Mouse (Mus musculus) limb, embryonic 10.5 days (tissue): Measurements from ENCODE around the gene Hnrnpll. TPM values are rescaled to one million over a fixed set of nuclear protein-coding genes. Genes with fewer than 3 reads are reported as not detected.

Source experiments
- DNase-seq: peaks from one replicate; pipeline ENCODE4 v3.0.0-alpha.2; 2017; ENCODE audit warnings: low spot score
- H3K27ac ChIP-seq: fragments of 300-500 bp; sonication (generic); 2 replicates; pipeline ENCODE4 v1.5.1; 2016; ENCODE audit warnings: mild to moderate bottlenecking
- H3K27me3 ChIP-seq: fragments of 300-500 bp; sonication (generic); 2 replicates; pipeline ENCODE4 v1.6.1; 2016; ENCODE audit warnings: low read depth, mild to moderate bottlenecking; ENCODE audit not compliant: poor library complexity, severe bottlenecking
- H3K36me3 ChIP-seq: fragments of 300-500 bp; sonication (generic); 2 replicates; pipeline ENCODE4 v1.6.1; 2016; ENCODE audit warnings: mild to moderate bottlenecking, moderate library complexity
- H3K4me1 ChIP-seq: fragments of 300-500 bp; sonication (generic); 2 replicates; pipeline ENCODE4 v1.6.1; 2016
- H3K4me3 ChIP-seq: fragments of 300-500 bp; sonication (generic); 2 replicates; pipeline ENCODE4 v1.5.1; 2016; ENCODE audit warnings: mild to moderate bottlenecking, moderate library complexity
- H3K9me3 ChIP-seq: fragments of 300-500 bp; sonication (generic); replicated peaks from 2 replicates; pipeline ENCODE4 v1.6.1; 2016; ENCODE audit warnings: mild to moderate bottlenecking
- WGBS: fragments of 180-500 bp; shearing (Covaris S2); methylation state at CpG from one replicate; pipeline ENCODE4 v1.1.7; 2016; 5-methylcytosine and 5-hydroxymethylcytosine counted together
- polyA plus RNA-seq: library from polyadenylated mRNA; unstranded; fragments of >200 nt; fragmentation: Nextera tagmentation; extraction: Ambion mirVana; gene quantifications from 2 replicates; pipeline ENCODE4 v1.2.1, GENCODE M21; 2016

Gene Hnrnpll
- polyA plus RNA-seq, 1 experiment from 2014 or later: 99.2 TPM

- H3K4me3 ChIP-seq: peak overlapping the region; percentile 20
- DNase-seq: peak; percentile 54
- no peaks in the 10 kb centered on the region for H3K36me3 ChIP-seq
- peaks cover 51% of the 10 kb centered on the region for H3K4me1 ChIP-seq
- 11% methylated on average over 7 of the region's 7 CpGs for WGBS
- H3K9me3 ChIP-seq: no peaks in the 10 kb centered on the region
- H3K27me3 ChIP-seq: no peaks in the 10 kb centered on the region
- peak overlapping the region; percentile 78 for H3K27ac ChIP-seq
These were observed 79.6 kb downstream of the Hnrnpll start for GRCm38 (mm10) chr17:79982548-79982947.

GRCm38 (mm10) chr17:79981758-79982481, 80.2 kb downstream of the Hnrnpll start:
- DNase-seq: no peak
- WGBS: 52% methylated on average over 12 of the region's 12 CpGs
- Histone ChIP-seq H3K4me3 (peak overlapping the region; percentile 20), H3K4me1 (peaks cover 57% of the 10 kb centered on the region), H3K36me3 (no peaks in the 10 kb centered on the region), H3K9me3 (no peaks in the 10 kb centered on the region), H3K27ac (peak overlapping the region; percentile 78), H3K27me3 (no peaks in the 10 kb centered on the region)

DNA sequence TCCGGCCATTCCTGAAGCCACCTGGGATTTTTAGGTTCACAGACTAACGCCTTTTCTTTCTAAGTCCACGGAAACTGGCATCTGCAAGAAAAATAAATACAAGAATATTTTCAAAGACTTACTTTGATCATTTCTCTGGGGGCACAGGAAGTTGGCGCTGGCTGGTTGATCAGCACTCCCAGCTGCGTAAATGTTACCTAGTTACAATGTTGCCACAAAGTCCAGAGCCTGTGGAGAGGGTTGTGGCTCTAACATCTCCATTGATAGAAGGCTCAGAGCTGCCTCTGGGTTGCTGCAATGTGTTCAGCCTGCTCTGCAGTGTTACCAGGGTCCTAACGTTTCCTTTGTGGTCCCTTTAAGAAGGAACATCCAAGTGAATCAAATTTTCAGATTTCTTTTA, 80.8 kb downstream of the Hnrnpll start:
- H3K4me1 ChIP-seq: peaks cover 63% of the 10 kb centered on the region
- no peaks in the 10 kb centered on the region for H3K27me3 ChIP-seq
- H3K4me3 ChIP-seq: no peak overlapping the region
- H3K9me3 ChIP-seq: no peaks in the 10 kb centered on the region
- no peaks in the 10 kb centered on the region for H3K36me3 ChIP-seq
- no peak overlapping the region; the same call in 1 of the 2 replicates for H3K27ac ChIP-seq
- 75% methylated on average over 6 of the region's 6 CpGs for WGBS
- no peak for DNase-seq

DNA sequence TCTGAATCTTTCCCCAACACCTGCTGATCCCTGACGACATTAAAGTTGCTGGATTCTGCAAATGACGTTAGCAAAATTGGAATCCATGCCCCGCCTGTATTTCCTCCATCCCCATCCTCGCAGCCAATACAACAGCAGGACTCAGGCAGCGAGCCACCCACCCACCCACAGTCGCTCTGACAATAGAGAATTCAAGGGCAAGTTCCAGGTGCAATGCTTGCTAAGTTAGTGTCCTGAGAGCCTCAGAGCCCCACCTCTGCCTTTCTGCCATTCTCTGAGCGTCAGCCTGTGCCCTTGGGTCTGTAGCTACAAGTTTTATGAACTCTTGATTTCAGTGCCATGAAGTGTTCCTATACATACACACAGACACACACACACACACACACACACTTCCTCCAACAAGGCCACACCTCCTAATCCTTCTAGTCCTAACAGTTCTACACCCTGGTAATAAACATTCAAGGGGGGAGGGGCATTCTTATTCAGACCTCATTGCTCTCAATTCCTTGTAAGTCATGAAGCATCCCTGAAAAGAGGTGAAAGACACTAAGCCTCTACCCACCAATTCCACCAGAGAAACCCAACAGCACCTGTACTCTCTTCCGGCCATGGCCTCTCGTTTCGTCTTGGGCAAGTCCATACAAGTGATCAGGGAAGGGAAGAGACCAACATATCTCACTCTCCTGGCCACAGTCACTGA, 81.6 kb downstream of the Hnrnpll start:
- H3K4me1 ChIP-seq: peaks cover 71% of the 10 kb centered on the region
- WGBS: 74% methylated on average over 10 of the region's 10 CpGs

More for the DNA sequence above, 81.6 kb downstream of the Hnrnpll start:
- H3K9me3 ChIP-seq: no peaks in the 10 kb centered on the region
- no peak for DNase-seq
- H3K27ac ChIP-seq: no peak overlapping the region
- no peaks in the 10 kb centered on the region for H3K27me3 ChIP-seq
- H3K4me3 ChIP-seq: no peak overlapping the region
- no peaks in the 10 kb centered on the region for H3K36me3 ChIP-seq

Other genes starting within 250 kb of the Hnrnpll start
- gene Atl2, start 166.2 kb downstream of the Hnrnpll start, polyA plus RNA-seq: 37.8 and 38.7 TPM in 2 replicates
- gene Galm, start 65.1 kb upstream of the Hnrnpll start, polyA plus RNA-seq: 11.5 and 12.8 TPM in 2 replicates
- 882 and 949 TPM in 2 replicates for gene Srsf7, start 145.0 kb upstream of the Hnrnpll start, polyA plus RNA-seq
- gene Ttc39d, start 145.1 kb upstream of the Hnrnpll start, polyA plus RNA-seq: 0.09 and 0.24 TPM in 2 replicates
- gene Gemin6, start 162.1 kb upstream of the Hnrnpll start, polyA plus RNA-seq: 52.2 and 56.9 TPM in 2 replicates
- gene Morn2, start 227.9 kb upstream of the Hnrnpll start, polyA plus RNA-seq: 20.0 and 23.9 TPM in 2 replicates
- 16.9 and 22.2 TPM in 2 replicates for gene Dhx57, start 228.1 kb upstream of the Hnrnpll start, polyA plus RNA-seq
- gene Arhgef33, start 245.1 kb upstream of the Hnrnpll start, polyA plus RNA-seq: 0.48 and 0.85 TPM in 2 replicates